Mouse (Mus musculus) intestine, embryonic 14.5 days (tissue): ENCODE results near the gene Cdc42bpg. TPM values are rescaled to one million over a fixed set of nuclear protein-coding genes. Genes with fewer than 3 reads are reported as not detected.

ENCODE experiments used
- ATAC-seq: fragments of 200-750 bp; cut with Nextera tagmentation; replicated peaks from 2 replicates; pipeline ENCODE4 v1.8.0; 2017; ENCODE audit warnings: low read depth, moderate number of reproducible peaks, moderate TSS enrichment, moderate library complexity; ENCODE audit not compliant: low FRiP score, low TSS enrichment
- DNase-seq: peaks from one replicate; pipeline ENCODE4 v3.0.0-alpha.2; 2018; ENCODE audit warnings: low spot score
- H3K27ac ChIP-seq: fragments of 300-500 bp; sonication (generic); 2 replicates; pipeline ENCODE4 v1.5.1; 2014; ENCODE audit warnings: low read depth, mild to moderate bottlenecking, control low read depth
- H3K27me3 ChIP-seq: fragments of 300-500 bp; sonication (generic); replicated peaks from 2 replicates; pipeline ENCODE4 v1.6.1; 2014; ENCODE audit warnings: low read length, control low read depth; ENCODE audit not compliant: control insufficient read depth, insufficient read depth
- H3K36me3 ChIP-seq: fragments of 300-500 bp; sonication (generic); 2 replicates; pipeline ENCODE4 v1.6.1; 2014; ENCODE audit warnings: low read length, control low read depth; ENCODE audit not compliant: control insufficient read depth, insufficient read depth
- H3K4me1 ChIP-seq: fragments of 300-500 bp; sonication (generic); replicated peaks from 2 replicates; pipeline ENCODE4 v1.6.1; 2014; ENCODE audit warnings: low read length, control low read depth, mixed read lengths; ENCODE audit not compliant: control insufficient read depth, insufficient read depth
- H3K4me2 ChIP-seq: fragments of 300-500 bp; sonication (generic); 2 replicates; pipeline ENCODE4 v1.6.1; 2014; ENCODE audit warnings: low read length
- H3K4me3 ChIP-seq: fragments of 300-500 bp; sonication (generic); 2 replicates; pipeline ENCODE4 v1.5.1; 2014; ENCODE audit warnings: low read depth, low read length, control low read depth, mixed read lengths
- H3K9ac ChIP-seq: fragments of 300-500 bp; sonication (generic); 2 replicates; pipeline ENCODE4 v1.6.1; 2014; ENCODE audit warnings: mild to moderate bottlenecking, low read length
- H3K9me3 ChIP-seq: fragments of 300-500 bp; sonication (generic); 2 replicates; pipeline ENCODE4 v1.6.1; 2016; ENCODE audit warnings: low read length, control low read depth; ENCODE audit not compliant: control insufficient read depth
- WGBS: fragments of 180-500 bp; shearing (Covaris S2); extraction: QIAGEN DNeasy Blood & Tissue Kit; methylation state at CpG from one replicate; pipeline ENCODE4 v1.1.7; 2014; 5-methylcytosine and 5-hydroxymethylcytosine counted together
- polyA plus RNA-seq: library from polyadenylated mRNA; unstranded; fragments of >200 nt; fragmentation: Nextera tagmentation; extraction: Ambion mirVana; gene quantifications from 2 replicates; pipeline ENCODE4 v1.2.1, GENCODE M21; 2014

Cdc42bpg gene
- polyA plus RNA-seq, 1 experiment from 2014 or later, result 1.5 TPM

DNA sequence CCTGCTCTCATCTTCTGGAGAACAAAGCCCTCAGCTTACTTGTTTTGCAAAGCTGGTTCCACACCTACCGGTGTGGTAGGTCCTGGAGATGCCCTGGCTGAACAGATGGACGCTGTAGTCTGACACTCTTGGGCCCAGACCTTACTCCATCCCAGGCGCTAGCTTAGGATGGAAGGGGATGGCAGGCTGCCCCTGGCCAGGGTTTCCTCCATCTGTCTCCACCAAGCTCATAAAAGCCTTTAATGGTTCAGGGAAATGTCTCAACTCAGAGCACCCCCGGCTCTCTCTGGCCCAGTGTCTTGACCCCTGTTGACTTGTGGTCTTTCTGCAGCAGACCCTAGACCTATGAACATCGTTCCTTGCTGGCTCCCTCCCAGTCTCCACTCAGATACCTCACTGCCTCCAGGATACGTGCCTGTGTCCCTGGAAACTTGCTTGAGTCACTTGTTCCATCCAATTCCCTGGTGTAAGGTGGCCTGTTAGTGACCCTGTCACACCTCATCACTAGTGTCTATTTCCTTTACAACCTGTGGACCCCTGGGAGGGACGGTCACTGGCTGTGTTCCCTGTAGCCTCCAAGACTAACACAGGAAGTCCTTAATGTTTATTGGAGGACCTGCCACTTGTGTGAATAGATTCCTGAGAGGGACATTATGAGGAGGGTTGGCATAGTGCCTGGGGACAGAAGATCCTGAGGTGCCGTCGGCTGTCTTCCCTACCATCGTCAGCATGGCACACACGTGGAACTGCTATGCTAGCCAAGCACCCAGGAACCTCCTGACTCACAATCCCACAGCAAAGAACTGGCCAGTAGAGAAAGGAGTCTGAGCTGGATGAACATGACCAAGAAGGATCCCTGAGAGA, 38.7 kb upstream of the Cdc42bpg start:
- ATAC-seq, result no peak
- Histone ChIP-seq H3K9ac (no peak overlapping the region), H3K4me1 (0 out of 2 replicates have a peak, but pooled peaks cover 5% of the 10 kb centered on the region), H3K36me3 (peaks cover 2% of the 10 kb centered on the region; the same call in 1 of the 2 replicates), H3K4me2 (no peak overlapping the region), H3K27me3 (0 out of 2 replicates have a peak, but pooled peaks cover 3% of the 10 kb centered on the region), H3K27ac (no peak overlapping the region), H3K4me3 (no peak overlapping the region), H3K9me3 (no peaks in the 10 kb centered on the region)
- 52% methylated on average over 11 of the region's 11 CpGs for WGBS
- DNase-seq, result no peak

DNA sequence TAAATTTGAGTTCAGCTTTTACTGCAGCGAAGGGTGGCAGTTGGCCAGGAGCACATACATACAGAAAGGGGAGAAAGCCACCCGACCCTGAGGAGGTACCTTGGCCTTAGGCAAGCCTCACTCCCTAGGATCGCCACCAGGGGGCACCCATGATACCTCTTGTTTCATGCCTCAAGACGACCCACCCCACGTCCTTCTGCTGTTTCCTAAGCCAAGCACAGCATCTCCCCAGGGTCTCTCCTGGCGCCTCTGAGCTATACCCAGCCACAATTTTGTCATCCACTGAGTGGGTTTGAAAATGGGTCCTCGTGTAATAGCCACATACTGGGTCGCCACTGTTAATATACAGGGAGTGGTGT, 38.1 kb upstream of the Cdc42bpg start:
- no peak overlapping the region for H3K27ac ChIP-seq

DNA sequence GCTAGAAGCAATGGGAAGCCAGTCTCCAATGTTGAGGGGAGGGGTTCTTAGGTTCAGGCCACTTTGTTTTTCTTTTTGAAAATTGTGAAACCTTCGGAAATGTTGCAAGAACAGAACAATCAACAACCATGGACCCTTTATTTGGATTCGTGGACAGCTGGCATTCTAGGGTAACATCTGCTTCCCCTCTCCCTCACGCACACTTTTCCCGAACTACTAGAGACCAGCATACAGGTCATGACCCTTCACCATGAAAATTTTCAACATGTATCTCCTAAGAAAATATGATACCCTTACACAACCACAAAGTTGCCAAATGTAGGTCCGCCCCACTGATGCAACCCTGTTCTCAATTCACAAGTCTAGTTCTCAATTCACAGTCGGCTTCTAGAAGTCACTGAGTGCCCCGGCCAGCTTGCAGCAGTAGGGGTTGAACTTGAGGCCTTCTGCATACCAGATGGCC, 37.6 kb upstream of the Cdc42bpg start:
- H3K27me3 ChIP-seq, result 0 out of 2 replicates have a peak, but pooled peaks cover 3% of the 10 kb centered on the region
- DNase-seq (no peak), ATAC-seq (no peak)
- H3K9ac ChIP-seq, result no peak overlapping the region
- H3K36me3 ChIP-seq, result no peaks in the 10 kb centered on the region
- no peak overlapping the region for H3K4me2 ChIP-seq
- no peak overlapping the region for H3K27ac ChIP-seq
- H3K9me3 ChIP-seq, result no peaks in the 10 kb centered on the region
- no peak overlapping the region for H3K4me3 ChIP-seq
- 0 out of 2 replicates have a peak, but pooled peaks cover 6% of the 10 kb centered on the region for H3K4me1 ChIP-seq
- 78% methylated on average over 7 of the region's 7 CpGs for WGBS

More for the DNA sequence above, 38.1 kb upstream of the Cdc42bpg start:
- 14% methylated on average over 8 of the region's 8 CpGs for WGBS
- 0 out of 2 replicates have a peak, but pooled peaks cover 3% of the 10 kb centered on the region for H3K27me3 ChIP-seq
- DNase-seq, result peak; percentile 97
- H3K36me3 ChIP-seq, result no peaks in the 10 kb centered on the region
- H3K9ac ChIP-seq, result no peak overlapping the region
- H3K4me3 ChIP-seq, result no peak overlapping the region
- ATAC-seq, result peak; percentile 40; the same call in 1 of the 2 replicates
- H3K9me3 ChIP-seq, result no peaks in the 10 kb centered on the region
- H3K4me2 ChIP-seq, result no peak overlapping the region
- 0 out of 2 replicates have a peak, but pooled peaks cover 6% of the 10 kb centered on the region for H3K4me1 ChIP-seq

DNA sequence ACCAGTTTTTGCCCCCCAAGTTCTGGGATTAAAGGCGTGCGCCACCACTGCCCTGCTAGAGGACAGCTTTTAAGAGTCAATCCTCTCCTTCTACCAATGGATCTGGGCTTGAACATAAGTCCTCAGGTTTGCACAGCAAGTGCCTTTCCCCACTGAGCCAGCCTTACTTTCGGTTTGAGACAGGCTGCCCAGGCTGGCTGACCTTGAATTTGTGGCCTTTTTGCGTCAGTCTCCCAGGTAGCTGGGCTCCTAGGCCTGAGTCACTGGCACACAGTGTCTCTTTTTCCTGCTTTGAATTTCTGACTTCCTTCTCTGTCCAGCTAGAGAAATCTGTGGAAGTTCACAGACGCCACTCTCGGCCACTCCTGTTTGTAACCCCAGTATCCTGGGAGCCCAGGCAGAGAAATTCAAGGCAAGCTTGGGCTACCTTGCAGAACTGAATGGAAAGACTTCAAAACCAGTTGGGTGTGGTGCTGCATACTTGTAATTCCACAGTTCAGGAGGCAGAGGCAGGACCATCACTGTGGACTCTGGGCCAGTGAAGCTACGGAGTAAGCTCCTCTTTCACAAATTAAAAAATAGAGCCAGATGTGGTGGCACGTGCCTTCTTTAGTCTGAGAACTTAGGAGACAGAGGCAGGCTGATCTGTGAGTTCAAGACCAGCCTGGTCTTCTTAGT, 36.3 kb upstream of the Cdc42bpg start:
- H3K4me2 ChIP-seq, result no peak overlapping the region
- 85% methylated on average over 8 of the region's 8 CpGs for WGBS
- H3K27me3 ChIP-seq, result 0 out of 2 replicates have a peak, but pooled peaks cover 3% of the 10 kb centered on the region
- H3K36me3 ChIP-seq, result no peaks in the 10 kb centered on the region
- ATAC-seq (no peak), DNase-seq (no peak)
- no peak overlapping the region for H3K9ac ChIP-seq
- H3K4me1 ChIP-seq, result 0 out of 2 replicates have a peak, but pooled peaks cover 6% of the 10 kb centered on the region
- no peak overlapping the region for H3K27ac ChIP-seq
- H3K9me3 ChIP-seq, result no peaks in the 10 kb centered on the region
- no peak overlapping the region for H3K4me3 ChIP-seq

DNA sequence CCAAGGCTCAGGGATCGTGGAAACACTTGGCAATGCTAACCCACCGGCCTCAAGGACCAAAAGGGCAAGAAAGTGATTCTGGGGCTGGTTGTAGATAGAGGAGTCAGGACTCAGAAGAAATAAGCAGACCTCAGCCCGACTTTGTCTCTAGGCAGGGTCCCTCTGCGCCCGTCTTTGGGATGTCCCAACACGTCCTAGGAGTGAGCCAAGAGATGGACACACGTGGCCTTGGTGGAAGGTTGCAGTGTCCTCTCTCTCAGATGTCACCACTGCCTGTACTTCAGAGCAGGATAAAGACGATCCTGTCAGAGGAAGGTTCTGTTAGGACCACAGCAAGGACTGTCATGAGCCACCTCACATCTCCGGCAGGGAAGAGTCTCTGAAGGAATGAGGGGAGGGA, 35.6 kb upstream of the Cdc42bpg start:
- H3K4me2 ChIP-seq, result no peak overlapping the region
- 0 out of 2 replicates have a peak, but pooled peaks cover 3% of the 10 kb centered on the region for H3K27me3 ChIP-seq
- peaks cover 10% of the 10 kb centered on the region for H3K4me1 ChIP-seq
- 51% methylated on average over 9 of the region's 9 CpGs for WGBS
- no peak overlapping the region for H3K4me3 ChIP-seq
- H3K27ac ChIP-seq, result no peak overlapping the region
- ATAC-seq (no peak), DNase-seq (no peak)
- H3K9ac ChIP-seq, result no peak overlapping the region
- H3K36me3 ChIP-seq, result no peaks in the 10 kb centered on the region
- H3K9me3 ChIP-seq, result no peaks in the 10 kb centered on the region

DNA sequence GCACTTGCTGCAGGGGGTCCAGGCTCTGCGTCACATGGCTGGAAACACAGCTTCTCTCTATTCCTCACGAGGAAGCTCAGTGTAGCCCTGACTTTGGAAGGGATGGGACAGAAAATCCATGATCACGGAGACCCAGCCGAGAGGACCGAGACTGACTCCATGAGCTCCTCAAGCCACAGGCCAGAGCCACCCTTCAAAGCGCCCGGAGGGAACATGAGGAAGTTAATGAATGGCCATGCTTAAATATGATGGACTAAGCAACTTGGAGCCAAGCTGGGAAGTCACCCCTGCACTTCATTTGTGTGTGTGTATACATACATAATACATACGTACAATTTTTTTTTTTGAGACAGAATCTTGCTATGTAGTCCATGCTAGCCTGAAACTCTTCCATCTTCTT, 35.0 kb upstream of the Cdc42bpg start:
- DNase-seq (no peak), ATAC-seq (no peak)
- no peaks in the 10 kb centered on the region for H3K36me3 ChIP-seq
- H3K9ac ChIP-seq, result no peak overlapping the region
- H3K4me1 ChIP-seq, result peaks cover 13% of the 10 kb centered on the region
- H3K9me3 ChIP-seq, result no peaks in the 10 kb centered on the region
- 0 out of 2 replicates have a peak, but pooled peaks cover 3% of the 10 kb centered on the region for H3K27me3 ChIP-seq
- WGBS, result 25% methylated on average over 8 of the region's 8 CpGs
- H3K27ac ChIP-seq, result no peak overlapping the region
- H3K4me2 ChIP-seq, result no peak overlapping the region
- no peak overlapping the region for H3K4me3 ChIP-seq

DNA sequence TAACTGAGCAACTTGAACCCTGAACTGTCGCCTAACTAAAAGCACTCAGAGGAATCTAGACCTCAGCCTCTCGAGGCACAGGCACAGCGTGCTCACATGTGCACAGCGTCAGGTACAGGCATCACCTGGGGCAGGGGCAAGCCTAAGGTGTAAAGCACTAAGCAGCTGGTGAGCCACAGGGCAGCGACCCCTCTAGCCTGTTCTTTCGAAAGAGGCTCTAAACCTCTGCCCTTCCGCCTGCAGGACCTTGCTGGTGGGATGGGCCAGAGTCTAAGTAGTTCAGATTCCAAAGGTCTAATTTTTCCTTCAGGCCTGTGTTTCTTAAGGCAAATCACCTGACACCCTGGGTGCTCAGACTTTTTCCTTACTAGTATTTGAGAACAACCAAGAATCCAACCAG, 34.2 kb upstream of the Cdc42bpg start:
- H3K9ac ChIP-seq, result no peak overlapping the region
- H3K27ac ChIP-seq, result no peak overlapping the region; the same call in 1 of the 2 replicates
- no peaks in the 10 kb centered on the region for H3K36me3 ChIP-seq
- DNase-seq (no peak), ATAC-seq (no peak)
- H3K4me2 ChIP-seq, result no peak overlapping the region
- H3K9me3 ChIP-seq, result no peaks in the 10 kb centered on the region
- 0 out of 2 replicates have a peak, but pooled peaks cover 3% of the 10 kb centered on the region for H3K27me3 ChIP-seq
- no peak overlapping the region for H3K4me3 ChIP-seq
- peaks cover 13% of the 10 kb centered on the region for H3K4me1 ChIP-seq
- 62% methylated on average over 7 of the region's 7 CpGs for WGBS

DNA sequence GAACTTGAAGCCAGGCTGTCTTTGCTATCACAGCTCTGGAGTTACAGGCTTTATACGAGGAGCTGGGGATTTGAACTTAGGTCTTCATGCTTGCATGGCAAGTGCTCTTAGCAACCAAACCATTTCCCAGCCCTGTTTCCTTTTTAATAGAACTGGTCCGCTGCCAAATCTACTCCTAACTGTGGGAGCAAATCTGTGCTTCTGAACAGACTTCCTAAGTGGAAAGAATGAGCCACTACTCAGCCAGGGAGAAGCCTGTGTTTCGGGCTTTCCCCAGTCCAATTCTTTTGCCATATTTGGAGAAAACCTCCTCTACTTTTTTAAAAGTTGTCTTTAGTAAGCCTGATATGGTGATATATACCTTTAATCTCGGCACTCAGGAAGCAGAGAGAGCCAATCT, 33.5 kb upstream of the Cdc42bpg start:
- WGBS, result 71% methylated on average over 4 of the region's 4 CpGs
- DNase-seq, result no peak

More for the DNA sequence above, 33.5 kb upstream of the Cdc42bpg start:
- H3K9me3 ChIP-seq, result no peaks in the 10 kb centered on the region
- H3K27me3 ChIP-seq, result 0 out of 2 replicates have a peak, but pooled peaks cover 3% of the 10 kb centered on the region
- no peaks in the 10 kb centered on the region for H3K36me3 ChIP-seq
- no peak for ATAC-seq
- H3K4me3 ChIP-seq, result no peak overlapping the region
- no peak overlapping the region; the same call in 1 of the 2 replicates for H3K27ac ChIP-seq
- H3K9ac ChIP-seq, result no peak overlapping the region
- no peak overlapping the region for H3K4me2 ChIP-seq
- H3K4me1 ChIP-seq, result peaks cover 15% of the 10 kb centered on the region
